Mouse (Mus musculus): Measurements from ENCODE around the gene Dhx30. TPM values are rescaled to one million over a fixed set of nuclear protein-coding genes. Genes with fewer than 3 reads are reported as not detected.
"Not testable (repeated sequence)": the region's sequence is repeated elsewhere in the genome, so short reads cannot be mapped to it uniquely, and the experiment has no call there.

Gene Dhx30
- total RNA-seq, 2 experiments from 2014 or later: 28.7 to 29.9 TPM

DNA sequence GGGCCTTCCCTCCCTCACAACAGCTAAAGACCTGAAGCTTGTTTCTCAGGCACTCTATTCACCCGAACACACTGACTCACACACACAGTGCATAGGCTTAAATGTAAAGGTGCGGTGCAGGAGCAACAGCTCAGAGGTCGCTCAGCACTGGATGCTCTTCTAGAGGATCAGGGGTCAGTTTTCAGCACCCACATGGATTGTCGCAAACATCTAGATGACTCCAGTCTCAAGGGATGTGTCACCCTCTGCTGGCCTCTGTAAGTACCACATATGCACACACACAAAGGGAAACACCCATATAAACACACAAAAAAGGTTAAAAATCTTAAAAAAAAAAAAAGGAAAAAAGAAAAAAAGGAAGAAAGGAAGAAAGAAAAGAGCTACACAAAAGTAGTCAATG, 22.9 kb downstream of the Dhx30 start:
- no peak for DNase-seq

GRCm38 (mm10) chr9:110093303-110093702, 24.3 kb downstream of the Dhx30 start:
- no peak for DNase-seq

DNA sequence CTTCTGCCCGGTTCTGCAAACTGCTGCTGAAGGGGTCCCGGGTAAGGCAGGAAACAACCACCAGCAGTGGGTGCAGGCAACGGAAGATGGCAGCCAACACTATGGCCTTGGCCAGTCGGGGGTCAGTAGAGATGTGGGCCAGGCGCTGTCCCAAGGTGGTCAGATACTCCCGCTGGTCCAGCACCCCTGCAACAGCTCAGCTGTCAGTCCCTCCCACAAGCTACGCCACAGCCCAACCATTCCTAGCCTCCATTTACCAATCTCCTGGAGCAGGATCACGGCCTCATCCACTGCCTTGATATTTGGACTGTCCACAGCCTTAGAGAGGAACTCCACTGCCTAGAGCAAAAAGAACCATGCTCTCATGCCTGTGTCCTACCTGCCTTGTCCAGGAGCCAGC, 31.9 kb downstream of the Dhx30 start:
- no peak for DNase-seq

DNA sequence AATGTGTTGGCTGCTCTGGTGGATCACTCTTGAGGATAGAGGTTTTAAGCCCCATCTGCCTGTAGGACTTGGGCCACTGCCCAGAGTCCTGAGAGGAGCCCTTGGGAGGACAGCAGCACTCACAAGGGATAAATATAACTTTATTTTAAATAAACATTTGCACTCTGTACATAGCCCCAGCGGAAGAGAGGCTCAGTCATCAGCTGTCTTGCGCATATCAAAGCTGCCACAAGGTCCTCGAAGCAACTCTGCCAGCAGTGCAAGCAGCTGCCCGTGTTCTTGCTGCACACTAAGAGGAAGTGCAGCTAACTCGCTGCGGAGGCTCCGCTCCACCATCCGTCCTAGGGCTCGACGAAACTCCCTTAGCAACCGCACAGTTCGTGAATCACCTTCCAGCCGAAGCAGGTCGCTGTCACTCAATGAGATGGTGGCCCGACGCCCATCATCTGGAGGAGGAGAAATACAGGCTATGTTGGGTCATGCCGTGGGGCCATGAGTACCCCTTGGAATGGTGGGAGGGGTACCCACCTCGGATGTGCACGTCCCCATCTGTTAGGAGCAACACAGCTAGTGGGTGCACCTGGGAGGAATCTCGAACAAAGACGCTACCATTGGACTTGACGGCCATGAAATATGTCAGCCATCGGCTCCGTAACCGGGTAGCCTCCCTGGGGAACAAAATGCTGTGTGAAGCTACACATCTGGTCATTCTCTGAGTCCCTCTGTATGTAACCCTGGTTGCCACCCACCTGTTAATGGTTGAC, 33.2 kb downstream of the Dhx30 start:
- peak; percentile 59 for DNase-seq

DNA sequence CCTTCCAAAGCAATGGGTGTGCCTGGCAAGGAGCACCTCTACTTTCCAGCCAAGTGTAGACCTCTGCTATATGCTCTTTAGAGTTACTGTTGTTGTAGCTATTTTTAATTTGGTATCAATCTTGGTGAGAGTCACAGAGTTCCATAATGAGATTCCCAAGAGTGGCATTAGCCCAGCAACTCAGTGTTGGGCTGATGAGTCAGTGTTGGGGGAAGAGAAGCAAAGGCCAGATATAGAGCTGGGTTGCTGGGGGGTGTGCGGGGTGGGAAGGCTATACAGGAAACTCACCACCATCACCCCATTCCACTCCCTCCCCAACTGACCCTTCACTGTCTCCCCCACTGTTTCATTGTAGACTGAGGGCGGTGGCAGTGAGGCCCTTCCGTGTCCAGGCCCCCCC, 36.6 kb downstream of the Dhx30 start:
- no peak for DNase-seq

- not testable (repeated sequence) for DNase-seq
These were observed 41.2 kb downstream of the Dhx30 start for GRCm38 (mm10) chr9:110076468-110076867.

DNA sequence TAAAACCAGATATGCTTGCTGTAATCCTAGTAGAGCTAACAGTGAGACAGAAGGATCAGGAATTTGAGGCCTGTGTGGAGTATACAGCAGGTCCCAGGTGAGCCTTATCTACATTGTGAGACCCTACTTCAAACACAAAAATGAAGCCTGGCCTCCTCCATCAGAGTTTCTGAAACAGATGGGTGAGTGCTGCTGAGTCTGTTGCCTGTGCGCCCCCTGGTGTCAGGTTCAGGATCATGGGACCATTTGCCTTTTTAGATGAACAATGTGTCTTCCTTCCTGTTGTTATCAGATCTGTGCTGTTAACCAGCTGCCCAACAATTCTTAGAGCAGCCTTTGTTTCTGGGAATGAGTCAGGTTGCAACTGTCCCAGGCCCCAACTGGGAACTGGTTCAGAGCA, 45.8 kb downstream of the Dhx30 start:
- peak; percentile 44 for DNase-seq

GRCm38 (mm10) chr9:110071011-110071410, 46.6 kb downstream of the Dhx30 start:
- no peak for DNase-seq

- DNase-seq: peak; percentile 43
These were observed 47.3 kb downstream of the Dhx30 start for GRCm38 (mm10) chr9:110070358-110070757.

DNA sequence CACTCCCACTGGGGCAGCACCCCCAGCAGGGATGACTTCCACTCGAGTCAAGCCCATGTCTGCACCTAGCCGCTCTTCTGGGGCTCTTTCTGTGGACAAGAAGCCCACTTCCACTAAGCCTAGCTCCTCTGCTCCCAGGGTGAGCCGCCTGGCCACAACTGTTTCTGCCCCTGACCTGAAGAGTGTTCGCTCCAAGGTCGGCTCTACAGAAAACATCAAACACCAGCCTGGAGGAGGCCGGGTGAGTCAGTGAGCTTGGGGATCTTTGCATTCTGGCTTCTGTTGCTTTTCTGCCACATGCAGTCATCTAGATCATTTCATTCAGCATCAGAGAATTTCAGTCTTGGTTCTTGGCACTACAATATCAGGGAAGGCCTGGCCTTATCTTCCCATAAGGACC, 48.9 kb downstream of the Dhx30 start:
- no peak for DNase-seq

DNA sequence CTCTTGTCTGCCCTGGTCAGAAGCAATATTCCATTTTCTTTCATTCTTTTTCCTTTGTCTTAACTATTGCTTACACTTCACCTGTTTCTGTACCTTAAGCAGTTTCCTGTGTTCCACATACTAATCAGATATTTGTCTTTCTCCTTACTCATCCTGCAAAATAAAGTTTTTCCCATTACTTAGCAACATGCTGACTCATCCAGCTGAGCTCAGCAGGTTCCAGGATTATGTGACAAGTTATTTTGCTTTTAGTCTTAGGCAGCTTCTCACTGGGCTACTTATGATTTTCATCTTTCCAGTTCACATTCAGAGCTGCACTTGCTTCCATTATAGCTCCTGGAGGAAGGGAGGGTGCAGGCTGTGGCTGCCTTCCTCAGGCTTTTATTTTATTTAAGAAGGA, 53.0 kb downstream of the Dhx30 start:
- no peak for DNase-seq

DNA sequence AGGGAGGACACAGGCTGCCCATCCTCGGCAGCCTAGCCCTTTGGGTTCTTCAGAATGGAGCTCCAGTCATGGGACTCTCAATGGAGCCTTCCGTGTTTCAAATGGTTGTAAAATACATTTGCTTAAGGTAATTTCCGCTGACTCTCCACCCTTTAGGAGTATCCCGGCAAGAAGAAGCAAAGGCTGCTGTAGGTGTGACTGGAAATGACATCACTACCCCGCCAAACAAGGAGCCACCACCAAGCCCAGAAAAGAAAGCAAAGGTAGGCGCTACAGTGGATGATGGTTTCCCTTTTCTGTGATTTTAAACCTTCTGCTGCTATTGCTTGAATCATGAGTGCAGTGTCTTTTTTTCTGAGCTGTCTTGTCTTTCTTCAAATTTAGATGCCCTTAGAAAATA, 54.8 kb downstream of the Dhx30 start:
- DNase-seq: no peak

GRCm38 (mm10) chr9:110062405-110062804, 55.2 kb downstream of the Dhx30 start:
- DNase-seq: no peak

- DNase-seq: no peak
These were observed 56.9 kb downstream of the Dhx30 start for GRCm38 (mm10) chr9:110060761-110061160.

- no peak for DNase-seq
These were observed 60.4 kb downstream of the Dhx30 start for GRCm38 (mm10) chr9:110057200-110057599.

GRCm38 (mm10) chr9:110054781-110055180, 62.8 kb downstream of the Dhx30 start:
- DNase-seq: no peak

DNA sequence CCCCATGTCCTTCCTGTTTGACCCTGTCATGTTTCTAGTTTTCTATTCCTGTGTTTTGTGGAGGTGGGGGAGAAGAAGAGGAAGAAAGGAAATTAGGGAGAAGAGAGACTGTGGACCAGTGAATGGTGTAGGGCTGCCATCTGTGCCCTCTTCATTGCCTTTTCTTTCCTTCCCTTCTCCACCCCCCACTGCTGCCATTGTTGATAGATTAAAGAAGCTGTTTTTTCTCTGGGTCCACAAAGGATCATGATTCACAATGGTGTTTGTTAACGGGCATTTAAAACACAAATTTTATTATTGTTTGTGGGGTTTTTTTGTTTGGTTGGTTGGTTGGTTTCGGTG, 63.6 kb downstream of the Dhx30 start:
- DNase-seq: no peak

DNA sequence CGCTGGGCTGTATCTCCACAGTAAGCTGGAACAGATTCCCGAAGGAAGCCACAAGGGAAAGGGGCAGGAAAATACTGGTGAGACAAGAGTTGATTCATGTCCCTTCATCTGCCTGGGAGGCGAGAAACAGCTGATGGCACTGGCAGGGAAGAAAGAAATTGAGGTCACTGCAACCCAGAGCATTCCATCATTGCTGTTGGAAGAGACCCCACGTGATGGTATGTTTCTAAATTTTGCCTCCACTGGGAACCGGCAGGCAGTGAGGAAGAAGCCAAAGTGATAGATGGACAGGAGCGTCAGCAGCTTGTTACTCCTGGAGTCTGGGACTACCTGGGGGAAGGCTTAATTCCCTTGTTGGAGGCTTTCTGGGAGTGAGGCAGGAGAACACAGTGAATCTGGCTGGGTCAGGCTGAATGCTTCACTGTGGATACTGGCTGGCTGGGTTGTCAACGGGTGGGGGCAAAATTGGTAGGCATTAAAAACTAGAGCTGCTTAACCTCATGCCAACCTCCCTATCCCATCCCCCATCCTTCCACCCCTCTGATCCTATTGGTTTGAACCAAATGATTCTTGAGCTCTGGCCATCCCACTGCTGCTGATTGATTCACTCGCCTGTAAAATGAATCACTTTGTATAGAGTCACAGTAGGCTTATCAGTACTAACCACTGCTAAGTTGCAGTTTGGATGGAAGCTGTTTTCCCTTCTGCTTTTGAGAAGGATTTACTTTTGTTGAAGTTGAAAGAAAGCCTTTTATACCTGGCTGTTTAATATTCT, 64.1 kb downstream of the Dhx30 start:
- DNase-seq: peak; percentile 44

GRCm38 (mm10) chr9:110052951-110053304, 64.7 kb downstream of the Dhx30 start:
- DNase-seq: peak; percentile 25

DNA sequence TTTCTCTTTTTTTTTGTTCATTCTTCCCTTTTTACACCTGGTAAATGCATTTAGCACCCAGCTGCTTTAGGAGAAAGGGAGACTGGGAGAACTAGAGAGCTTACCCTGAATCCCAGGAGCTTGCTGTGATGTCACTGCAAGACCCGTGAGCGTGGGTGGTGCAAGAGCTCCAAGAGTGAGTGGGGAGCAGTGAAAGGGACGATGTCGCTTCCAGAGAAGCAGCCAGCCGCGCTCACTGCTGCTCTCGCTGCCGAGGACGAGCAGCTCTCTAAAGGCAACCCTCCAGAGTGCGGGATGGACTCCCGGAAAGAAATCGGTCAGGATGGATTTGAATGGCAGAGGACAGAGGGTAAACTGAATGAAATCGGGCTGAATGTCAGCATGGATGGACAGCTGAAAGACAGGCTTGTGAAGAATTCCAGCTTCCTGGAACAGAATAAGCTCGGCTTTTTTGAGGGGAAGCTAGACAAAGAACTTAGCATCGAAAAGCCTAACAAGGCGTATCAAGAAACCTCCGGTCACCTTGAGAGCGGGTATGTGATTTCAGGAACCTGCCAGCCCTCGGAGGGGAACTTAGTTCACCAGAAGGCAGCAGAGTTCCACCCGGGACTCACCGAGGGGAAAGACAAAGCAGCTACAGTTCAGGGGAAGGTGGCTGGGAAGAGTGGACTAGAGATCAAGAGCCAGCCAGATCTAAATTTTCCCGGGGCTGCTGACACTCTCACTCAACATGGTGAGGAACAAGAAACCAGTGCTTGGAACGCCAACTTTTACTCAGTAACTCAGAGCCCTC, 65.6 kb downstream of the Dhx30 start:
- DNase-seq: no peak

GRCm38 (mm10) chr9:110051184-110051583, 66.4 kb downstream of the Dhx30 start:
- DNase-seq: no peak

DNA sequence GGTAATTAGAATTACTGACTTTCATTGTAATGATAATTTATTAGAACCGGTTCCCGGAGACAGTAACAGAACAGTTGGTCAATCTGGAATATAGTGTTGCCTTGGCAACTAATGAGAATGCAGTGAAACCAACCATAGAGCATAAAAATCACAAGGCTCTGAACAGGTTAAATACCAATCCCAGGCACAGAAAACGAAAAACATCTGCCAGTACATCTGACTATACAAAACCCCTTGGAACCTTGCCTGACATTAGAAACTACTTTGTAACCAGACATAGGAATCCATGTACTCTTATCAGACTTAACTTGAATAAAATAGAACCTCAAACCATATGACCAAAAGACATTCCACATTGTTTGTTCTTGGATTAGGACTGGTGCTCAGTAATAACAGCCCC, 69.8 kb downstream of the Dhx30 start:
- no peak for DNase-seq

- DNase-seq: no peak
These were observed 70.4 kb downstream of the Dhx30 start for GRCm38 (mm10) chr9:110047260-110047659.

All from gastrocnemius, postnatal 25 days (tissue).